Mouse (Mus musculus): ENCODE results near the gene Psme3. TPM values are rescaled to one million over a fixed set of nuclear protein-coding genes. Genes with fewer than 3 reads are reported as not detected.

The Psme3 gene
- polyA plus RNA-seq, 1 experiment from 2014 or later = 104 TPM

- H3K9me3 ChIP-seq (replicated peaks; ENCODE audit: control insufficient read depth, low read length) = no peaks in the 10 kb centered on the region
- H3K4me3 ChIP-seq (ENCODE audit: low read depth, low read length) = no peak within 1 kb of the TSS
- no peak within 1 kb of the TSS for H3K27ac ChIP-seq (ENCODE audit: low read depth, low read length)
- H3K27me3 ChIP-seq (ENCODE audit: control insufficient read depth, insufficient read depth, low read length) = no peaks in the 10 kb centered on the region
- 80% methylated on average over 8 of the region's 8 CpGs for WGBS (ENCODE audit: insufficient replicate concordance)
- no peak within 1 kb of the TSS for H3K4me2 ChIP-seq
- H3K36me3 ChIP-seq (ENCODE audit: control insufficient read depth, insufficient read depth, low read length) = no peaks in the 10 kb centered on the region
- ATAC-seq (replicated peaks; ENCODE audit: insufficient number of reproducible peaks, low FRiP score, low TSS enrichment) = no peak
- no peaks in the 10 kb centered on the region for H3K4me1 ChIP-seq (ENCODE audit: control insufficient read depth, insufficient read depth, low read length)
- H3K9ac ChIP-seq (ENCODE audit: low read depth, low read length) = no peak within 1 kb of the TSS
These were observed 51.4 kb downstream of the Psme3 start, which contains the start of gene G6pc for GRCm38 (mm10) chr11:101367326-101367935. Gene G6pc, plus strand, starts transcription at chr11:101367561.

DNA sequence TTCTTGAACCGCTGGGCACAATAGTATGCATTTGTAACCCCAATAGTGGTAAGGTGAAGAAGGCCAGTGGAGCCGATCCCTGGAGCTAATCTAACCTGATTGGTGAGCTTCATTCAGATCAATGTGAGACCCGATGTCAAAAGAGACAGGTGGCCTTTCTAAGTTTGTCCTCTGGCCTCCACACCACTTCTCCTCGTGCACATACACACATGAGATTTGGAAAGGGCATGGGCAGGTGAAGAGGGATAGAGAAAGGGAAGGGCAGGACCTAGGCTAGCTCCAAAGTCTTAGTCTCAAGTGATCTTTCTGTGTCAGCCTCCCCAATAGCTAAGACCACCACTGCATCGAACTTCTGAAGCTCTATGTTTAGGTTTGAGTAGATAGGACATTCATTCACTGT lies 54.1 kb downstream of the Psme3 start:
- H3K27ac ChIP-seq (ENCODE audit: low read depth, low read length) = no peak overlapping the region
- no peaks in the 10 kb centered on the region for H3K36me3 ChIP-seq (ENCODE audit: control insufficient read depth, insufficient read depth, low read length)
- no peaks in the 10 kb centered on the region for H3K27me3 ChIP-seq (ENCODE audit: control insufficient read depth, insufficient read depth, low read length)
- H3K4me1 ChIP-seq (ENCODE audit: control insufficient read depth, insufficient read depth, low read length) = no peaks in the 10 kb centered on the region
- H3K4me2 ChIP-seq = no peak overlapping the region
- H3K9me3 ChIP-seq (replicated peaks; ENCODE audit: control insufficient read depth, low read length) = no peaks in the 10 kb centered on the region
- no peak overlapping the region for H3K4me3 ChIP-seq (ENCODE audit: low read depth, low read length)
- WGBS (ENCODE audit: insufficient replicate concordance) = 69% methylated on average over 5 of the region's 5 CpGs
- no peak overlapping the region for H3K9ac ChIP-seq (ENCODE audit: low read depth, low read length)
- no peak for ATAC-seq (replicated peaks; ENCODE audit: insufficient number of reproducible peaks, low FRiP score, low TSS enrichment)

Small RNA genes within 50 kb of the gene (microRNA-seq; reads per million reads assigned to microRNA genes)
- gene Gm25593 (ENCODE audit: borderline number of aligned reads) = not detected

Other genes starting within 250 kb of the Psme3 start
- 9.6 and 13.1 TPM in 2 replicates for gene Naglu, start 246.2 kb upstream of the Psme3 start, polyA plus RNA-seq (2014; fragmentation: Nextera tagmentation; extraction: Ambion mirVana)
- gene Hsd17b1, start 237.8 kb upstream of the Psme3 start, polyA plus RNA-seq (2014; fragmentation: Nextera tagmentation; extraction: Ambion mirVana) = 0.11 TPM in 1 of 2 replicates, not detected in the other
- gene Coasy, start 233.6 kb upstream of the Psme3 start, polyA plus RNA-seq (2014; fragmentation: Nextera tagmentation; extraction: Ambion mirVana) = 29.6 and 34.3 TPM in 2 replicates
- 34.5 and 36.0 TPM in 2 replicates for gene Mlx, start 228.9 kb upstream of the Psme3 start, polyA plus RNA-seq (2014; fragmentation: Nextera tagmentation; extraction: Ambion mirVana)
- gene Psmc3ip, start 220.8 kb upstream of the Psme3 start, polyA plus RNA-seq (2014; fragmentation: Nextera tagmentation; extraction: Ambion mirVana) = 23.1 and 27.5 TPM in 2 replicates
- 5.5 and 9.2 TPM in 2 replicates for gene Retreg3, start 196.3 kb upstream of the Psme3 start, polyA plus RNA-seq (2014; fragmentation: Nextera tagmentation; extraction: Ambion mirVana)
- 82.1 and 83.5 TPM in 2 replicates for gene Tubg1, start 196.3 kb upstream of the Psme3 start, polyA plus RNA-seq (2014; fragmentation: Nextera tagmentation; extraction: Ambion mirVana)
- 4.3 TPM in 2 replicates for gene Tubg2, start 160.3 kb upstream of the Psme3 start, polyA plus RNA-seq (2014; fragmentation: Nextera tagmentation; extraction: Ambion mirVana)
- 0.46 and 0.70 TPM in 2 replicates for gene Cntnap1, start 145.7 kb upstream of the Psme3 start, polyA plus RNA-seq (2014; fragmentation: Nextera tagmentation; extraction: Ambion mirVana)
- 6.2 TPM in 2 replicates for gene Plekhh3, start 144.9 kb upstream of the Psme3 start, polyA plus RNA-seq (2014; fragmentation: Nextera tagmentation; extraction: Ambion mirVana)
- 0.13 and 0.39 TPM in 2 replicates for gene Ccr10, start 140.8 kb upstream of the Psme3 start, polyA plus RNA-seq (2014; fragmentation: Nextera tagmentation; extraction: Ambion mirVana)
- gene Ezh1, start 89.8 kb upstream of the Psme3 start, polyA plus RNA-seq (2014; fragmentation: Nextera tagmentation; extraction: Ambion mirVana) = 10.2 and 12.7 TPM in 2 replicates
- gene Ramp2, start 70.2 kb upstream of the Psme3 start, polyA plus RNA-seq (2014; fragmentation: Nextera tagmentation; extraction: Ambion mirVana) = 230 and 232 TPM in 2 replicates
- 126 and 128 TPM in 2 replicates for gene Vps25, start 62.5 kb upstream of the Psme3 start, polyA plus RNA-seq (2014; fragmentation: Nextera tagmentation; extraction: Ambion mirVana)
- gene Wnk4, start 55.6 kb upstream of the Psme3 start, polyA plus RNA-seq (2014; fragmentation: Nextera tagmentation; extraction: Ambion mirVana) = 11.1 and 13.7 TPM in 2 replicates
- gene Cntd1, start 37.2 kb upstream of the Psme3 start, polyA plus RNA-seq (2014; fragmentation: Nextera tagmentation; extraction: Ambion mirVana) = 1.1 TPM in 2 replicates
- 183 and 189 TPM in 2 replicates for gene Coa3, start 37.1 kb upstream of the Psme3 start, polyA plus RNA-seq (2014; fragmentation: Nextera tagmentation; extraction: Ambion mirVana)
- 138 and 154 TPM in 2 replicates for gene Becn1, start 13.9 kb upstream of the Psme3 start, polyA plus RNA-seq (2014; fragmentation: Nextera tagmentation; extraction: Ambion mirVana)
- 0.90 and 1.4 TPM in 2 replicates for gene Aoc2, start 8.8 kb downstream of the Psme3 start, polyA plus RNA-seq (2014; fragmentation: Nextera tagmentation; extraction: Ambion mirVana)
- gene Aoc3, start 14.4 kb downstream of the Psme3 start, polyA plus RNA-seq (2014; fragmentation: Nextera tagmentation; extraction: Ambion mirVana) = 0.20 and 0.24 TPM in 2 replicates
- gene G6pc, start 51.3 kb downstream of the Psme3 start, polyA plus RNA-seq (2014; fragmentation: Nextera tagmentation; extraction: Ambion mirVana) = not detected in 2 replicates
- 49.7 and 52.3 TPM in 2 replicates for gene Aarsd1, start 101.4 kb downstream of the Psme3 start, polyA plus RNA-seq (2014; fragmentation: Nextera tagmentation; extraction: Ambion mirVana)
- gene Gm27029, start 108.6 kb downstream of the Psme3 start, polyA plus RNA-seq (2014; fragmentation: Nextera tagmentation; extraction: Ambion mirVana) = 17.5 and 18.7 TPM in 2 replicates
- 9.6 and 12.9 TPM in 2 replicates for gene Rundc1, start 108.9 kb downstream of the Psme3 start, polyA plus RNA-seq (2014; fragmentation: Nextera tagmentation; extraction: Ambion mirVana)
- gene Ptges3l, start 109.1 kb downstream of the Psme3 start, polyA plus RNA-seq (2014; fragmentation: Nextera tagmentation; extraction: Ambion mirVana) = 75.3 and 82.6 TPM in 2 replicates
- 286 and 315 TPM in 2 replicates for gene Rpl27, start 126.1 kb downstream of the Psme3 start, polyA plus RNA-seq (2014; fragmentation: Nextera tagmentation; extraction: Ambion mirVana)
- gene Ifi35, start 132.2 kb downstream of the Psme3 start, polyA plus RNA-seq (2014; fragmentation: Nextera tagmentation; extraction: Ambion mirVana) = 10.2 and 11.8 TPM in 2 replicates
- gene Rnd2, start 148.8 kb downstream of the Psme3 start, polyA plus RNA-seq (2014; fragmentation: Nextera tagmentation; extraction: Ambion mirVana) = 17.5 and 22.3 TPM in 2 replicates
- gene Vat1, start 150.0 kb downstream of the Psme3 start, polyA plus RNA-seq (2014; fragmentation: Nextera tagmentation; extraction: Ambion mirVana) = 26.5 and 31.7 TPM in 2 replicates
- gene Brca1, start 235.7 kb downstream of the Psme3 start, polyA plus RNA-seq (2014; fragmentation: Nextera tagmentation; extraction: Ambion mirVana) = 12.3 and 12.7 TPM in 2 replicates
- 48.4 and 72.2 TPM in 2 replicates for gene Nbr1, start 235.9 kb downstream of the Psme3 start, polyA plus RNA-seq (2014; fragmentation: Nextera tagmentation; extraction: Ambion mirVana)